ENCODE assay signal across 10 mouse cellular contexts in genomic region chr11:102404161-102405010, GRCm38 (mm10). TPM values are rescaled to one million over a fixed set of nuclear protein-coding genes. Genes with fewer than 3 reads are reported as not detected.
DNase-seq lines count a peak whose midpoint lies in the region; ATAC-seq and TF ChIP-seq lines count a peak whose summit lies in the region.
"Had no signal": no experiment of that assay in that cellular context is flagged by ENCODE, and none has a peak within 500 bp of the region (broad histone marks: within the 10 kb centered on the region; RNA-seq: fewer than 3 reads in every experiment).

No protein-coding gene starts in this region.

- ATAC-seq in erythroblast, adult 5-6 weeks (replicated peaks; ENCODE audit: low FRiP score, poor library complexity, severe bottlenecking): no peak
- ATAC-seq in lung, embryonic 14.5 days (ENCODE audit: insufficient read depth): no peak
- ATAC-seq in midbrain, postnatal 0 days (ENCODE audit: low FRiP score): no peak
- no peak for ATAC-seq in monocyte, adult 5-6 weeks (replicated peaks; ENCODE audit: insufficient number of reproducible peaks, low FRiP score, low TSS enrichment, poor library complexity, severe bottlenecking)

- no peak for TF ChIP-seq CTCF in lung, embryonic 14.5 days (IDR thresholded peaks at IDR 0.05; ENCODE audit: low read depth)
- TF ChIP-seq CTCF in midbrain, postnatal 0 days (IDR thresholded peaks at IDR 0.05): no peak

- peaks cover 89% of the 10 kb centered on the region for H3K4me1 ChIP-seq in erythroblast, embryonic 14.5 days (ENCODE audit: control insufficient read depth)
- H3K4me1 ChIP-seq in lung, embryonic 14.5 days (ENCODE audit: insufficient read depth): peaks cover 12% of the 10 kb centered on the region; the same call in 1 of the 2 replicates
- peaks cover 9% of the 10 kb centered on the region; the same call in 1 of the 2 replicates for H3K4me1 ChIP-seq in midbrain, postnatal 0 days (ENCODE audit: insufficient read depth, low read length)

- H3K9me3 ChIP-seq in erythroblast, embryonic 14.5 days (ENCODE audit: control insufficient read depth, low read length): peaks cover 9% of the 10 kb centered on the region
- no peaks in the 10 kb centered on the region for H3K9me3 ChIP-seq in lung, embryonic 14.5 days (ENCODE audit: low read depth, low read length)
- no peaks in the 10 kb centered on the region for H3K9me3 ChIP-seq in midbrain, postnatal 0 days (ENCODE audit: low read length)

- peaks cover 28% of the 10 kb centered on the region for H3K27me3 ChIP-seq in erythroblast, embryonic 14.5 days (ENCODE audit: control insufficient read depth)
- peaks cover 24% of the 10 kb centered on the region for H3K27me3 ChIP-seq in lung, embryonic 14.5 days (ENCODE audit: insufficient read depth, low read length)
- H3K27me3 ChIP-seq in midbrain, postnatal 0 days (ENCODE audit: insufficient read depth, low read length): no peaks in the 10 kb centered on the region

- WGBS in lung, embryonic 14.5 days: 69% methylated on average over 18 of the region's 18 CpGs
- WGBS in midbrain, postnatal 0 days: 89% methylated on average over 18 of the region's 18 CpGs

- H3K36me3 ChIP-seq in erythroblast, embryonic 14.5 days (ENCODE audit: control insufficient read depth): peaks cover 64% of the 10 kb centered on the region
- H3K36me3 ChIP-seq in lung, embryonic 14.5 days (ENCODE audit: insufficient read depth): peaks cover 29% of the 10 kb centered on the region
- peaks cover 46% of the 10 kb centered on the region for H3K36me3 ChIP-seq in midbrain, postnatal 0 days (ENCODE audit: insufficient read depth, low read length)

- peak overlapping the region; percentile 74 for H3K4me3 ChIP-seq in erythroblast, embryonic 14.5 days (replicated peaks)
- no peak overlapping the region for H3K4me3 ChIP-seq in lung, embryonic 14.5 days (ENCODE audit: low read depth, low read length)
- H3K4me3 ChIP-seq in midbrain, postnatal 0 days (ENCODE audit: low read depth, low read length): no peak overlapping the region

- peak overlapping the region; percentile 7 for H3K4me2 ChIP-seq in lung, embryonic 14.5 days
- no peak overlapping the region for H3K4me2 ChIP-seq in midbrain, postnatal 0 days (ENCODE audit: low read depth, low read length, poor library complexity, severe bottlenecking)

- no peak overlapping the region for H3K27ac ChIP-seq in lung, embryonic 14.5 days (ENCODE audit: low read depth)
- no peak overlapping the region for H3K27ac ChIP-seq in midbrain, postnatal 0 days (ENCODE audit: low read depth, low read length)

- H3K9ac ChIP-seq in lung, embryonic 14.5 days: no peak overlapping the region
- peak overlapping the region; percentile 42; the same call in 1 of the 2 replicates for H3K9ac ChIP-seq in midbrain, postnatal 0 days (replicated peaks; ENCODE audit: low read length, poor library complexity, severe bottlenecking)

- no peak for DNase-seq in lung, embryonic 14.5 days
- no peak for DNase-seq in lung, postnatal 10 days
- peak; percentile 80 for DNase-seq in kidney, adult 9 months
- no peak for DNase-seq in midbrain, postnatal 0 days (ENCODE audit: low spot score)
- DNase-seq in T-cell, adult 2 months (ENCODE audit: low spot score): no peak
- DNase-seq: spleen, adult 18-20 months; thymus, postnatal 14 days had no signal

RNA-seq across cellular contexts. Expression of gene Slc25a39, which starts 3.4 kb away (rescaled TPM):
- 579 and 725 TPM in 2 replicates for polyA plus RNA-seq in erythroblast, embryonic 14.5 days (2012)
- 461 and 462 TPM in 2 replicates for total RNA-seq in erythroblast, adult 5-6 weeks (2015; ENCODE audit: low replicate concordance)
- 236 and 290 TPM in 2 replicates for total RNA-seq in erythroblast, adult 5-6 weeks (2017; ENCODE audit: low replicate concordance)
- 223 and 244 TPM in 2 replicates for polyA plus RNA-seq in lung, embryonic 14.5 days (2014; fragmentation: Nextera tagmentation; extraction: Ambion mirVana)
- 139 and 176 TPM in 2 replicates for total RNA-seq in midbrain, postnatal 0 days (2014; rRNA removed)
- 132 and 148 TPM in 2 replicates for polyA plus RNA-seq in midbrain, postnatal 0 days (2015; fragmentation: Nextera tagmentation; extraction: Ambion mirVana)
- 20.2 to 30.1 TPM (median 25.0 TPM) in 3 replicates for total RNA-seq in monocyte, adult 5-6 weeks (2017)

RNA-seq across cellular contexts. Expression of gene Rundc3a, which starts 11.2 kb away (rescaled TPM):
- 1.8 and 2.1 TPM in 2 replicates for polyA plus RNA-seq in erythroblast, embryonic 14.5 days (2012)
- total RNA-seq in erythroblast, adult 5-6 weeks (2015; ENCODE audit: low replicate concordance): 3.1 TPM in 1 of 2 replicates, not detected in the other
- total RNA-seq in erythroblast, adult 5-6 weeks (2017; ENCODE audit: low replicate concordance): 2.7 and 7.5 TPM in 2 replicates
- 1.1 and 1.3 TPM in 2 replicates for polyA plus RNA-seq in lung, embryonic 14.5 days (2014; fragmentation: Nextera tagmentation; extraction: Ambion mirVana)
- total RNA-seq in midbrain, postnatal 0 days (2014; rRNA removed): 379 and 397 TPM in 2 replicates
- 127 and 133 TPM in 2 replicates for polyA plus RNA-seq in midbrain, postnatal 0 days (2015; fragmentation: Nextera tagmentation; extraction: Ambion mirVana)
- 4.8 TPM in 1 of 3 replicates, not detected in the others for total RNA-seq in monocyte, adult 5-6 weeks (2017)

RNA-seq across cellular contexts. Expression of gene Grn, which starts 25.7 kb away (rescaled TPM):
- polyA plus RNA-seq in erythroblast, embryonic 14.5 days (2012): 1.8 and 2.6 TPM in 2 replicates
- 85.7 and 90.1 TPM in 2 replicates for total RNA-seq in erythroblast, adult 5-6 weeks (2015; ENCODE audit: low replicate concordance)
- 26.3 and 56.1 TPM in 2 replicates for total RNA-seq in erythroblast, adult 5-6 weeks (2017; ENCODE audit: low replicate concordance)
- 113 and 116 TPM in 2 replicates for polyA plus RNA-seq in lung, embryonic 14.5 days (2014; fragmentation: Nextera tagmentation; extraction: Ambion mirVana)
- total RNA-seq in midbrain, postnatal 0 days (2014; rRNA removed): 74.2 and 78.0 TPM in 2 replicates
- polyA plus RNA-seq in midbrain, postnatal 0 days (2015; fragmentation: Nextera tagmentation; extraction: Ambion mirVana): 90.4 and 91.7 TPM in 2 replicates
- total RNA-seq in monocyte, adult 5-6 weeks (2017): 62.3 to 97.9 TPM (median 97.8 TPM) in 3 replicates

RNA-seq across cellular contexts. Expression of gene Slc4a1, which starts 38.4 kb away (rescaled TPM):
- polyA plus RNA-seq in erythroblast, embryonic 14.5 days (2012): 575 and 672 TPM in 2 replicates
- total RNA-seq in erythroblast, adult 5-6 weeks (2015; ENCODE audit: low replicate concordance): 4,977 and 5,433 TPM in 2 replicates
- 6,454 and 7,565 TPM in 2 replicates for total RNA-seq in erythroblast, adult 5-6 weeks (2017; ENCODE audit: low replicate concordance)
- polyA plus RNA-seq in lung, embryonic 14.5 days (2014; fragmentation: Nextera tagmentation; extraction: Ambion mirVana): 6.0 and 6.9 TPM in 2 replicates
- 0.33 and 1.1 TPM in 2 replicates for total RNA-seq in midbrain, postnatal 0 days (2014; rRNA removed)
- 0.27 and 0.42 TPM in 2 replicates for polyA plus RNA-seq in midbrain, postnatal 0 days (2015; fragmentation: Nextera tagmentation; extraction: Ambion mirVana)
- 2.2 to 10.4 TPM (median 8.0 TPM) in 3 replicates for total RNA-seq in monocyte, adult 5-6 weeks (2017)

RNA-seq across cellular contexts. Expression of gene Fam171a2, which starts 43.1 kb away (rescaled TPM):
- 0.01 and 0.02 TPM in 2 replicates for polyA plus RNA-seq in erythroblast, embryonic 14.5 days (2012)
- total RNA-seq in erythroblast, adult 5-6 weeks (2015; ENCODE audit: low replicate concordance): not detected in 2 replicates
- not detected in 2 replicates for total RNA-seq in erythroblast, adult 5-6 weeks (2017; ENCODE audit: low replicate concordance)
- 7.4 and 8.3 TPM in 2 replicates for polyA plus RNA-seq in lung, embryonic 14.5 days (2014; fragmentation: Nextera tagmentation; extraction: Ambion mirVana)
- 584 and 605 TPM in 2 replicates for total RNA-seq in midbrain, postnatal 0 days (2014; rRNA removed)
- polyA plus RNA-seq in midbrain, postnatal 0 days (2015; fragmentation: Nextera tagmentation; extraction: Ambion mirVana): 22.5 and 25.4 TPM in 2 replicates
- not detected in 3 replicates for total RNA-seq in monocyte, adult 5-6 weeks (2017)

Comparison
In these comparisons a context has a peak if more than half of its experiments do, and no peak if none do; other contexts are left out.
1. RNA of gene Rundc3a, which starts 11.2 kb away (total RNA-seq): 379 to 397 TPM in midbrain, postnatal 0 days; 2.7 to 7.5 TPM in erythroblast, adult 5-6 weeks and 4.8 TPM in monocyte, adult 5-6 weeks; every median in the first group is over 10 times any median in the second.